Mouse (Mus musculus) ES-Bruce4 (cell line): ENCODE results near the gene Map3k11.

Experiments
- CTCF ChIP-seq: IDR thresholded peaks from one replicate; pipeline ENCODE4 v1.8.1; 2011; ENCODE audit warnings: low read depth, low read length
- POLR2A ChIP-seq: IDR thresholded peaks from one replicate; pipeline ENCODE4 v1.8.1; 2011; ENCODE audit warnings: low read length; ENCODE audit not compliant: insufficient read depth

DNA sequence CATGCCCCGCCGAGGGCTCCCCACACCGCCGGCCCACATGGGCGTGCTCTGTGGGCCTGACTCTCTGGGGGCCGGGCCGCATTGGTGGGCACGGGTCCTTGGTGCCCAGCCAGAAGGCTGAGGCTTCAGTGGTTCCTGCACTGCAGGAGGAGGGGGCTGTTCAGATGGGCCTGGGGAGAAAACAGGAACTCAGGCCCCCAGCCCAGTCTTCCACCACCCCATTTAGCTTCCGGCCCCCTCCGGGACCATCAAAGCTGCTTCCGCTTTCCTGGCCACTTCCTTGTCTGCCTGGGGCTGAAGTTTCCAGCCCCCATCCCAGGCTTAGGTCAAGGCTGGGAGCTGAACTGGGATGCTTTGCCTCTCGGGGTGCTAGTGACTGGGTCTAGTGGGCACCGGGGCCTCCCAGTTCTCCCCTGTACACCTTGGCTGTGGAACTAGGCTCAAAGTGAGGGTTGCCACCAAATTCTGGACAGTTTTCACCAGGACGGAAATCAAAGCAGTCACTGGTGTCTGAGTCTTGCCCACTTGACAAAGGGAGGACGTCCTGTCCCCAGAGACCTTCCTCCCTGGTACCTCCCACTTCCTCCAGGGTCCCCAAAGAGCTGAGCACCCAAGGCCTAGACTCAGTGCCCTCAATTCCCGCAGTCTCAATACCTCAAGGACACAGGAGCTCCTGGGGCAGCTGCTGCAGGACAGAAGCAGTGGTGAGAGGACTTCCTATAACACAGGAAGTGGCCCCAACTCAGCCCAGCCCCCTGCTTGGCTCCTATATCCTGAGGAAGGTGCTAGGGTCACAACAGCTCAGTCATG lies 27.4 kb upstream of the Map3k11 start:
- no peak for TF ChIP-seq CTCF
- TF ChIP-seq POLR2A, result no peak
